Mouse (Mus musculus) limb, embryonic 10.5 days (tissue): ENCODE data around the gene Glg1. TPM values are rescaled to one million over a fixed set of nuclear protein-coding genes. Genes with fewer than 3 reads are reported as not detected.
"Not testable (repeated sequence)": the region's sequence is repeated elsewhere in the genome, so short reads cannot be mapped to it uniquely, and the experiment has no call there.

ENCODE experiments used
- DNase-seq: peaks from one replicate; pipeline ENCODE4 v3.0.0-alpha.2; 2017; ENCODE audit warnings: low spot score
- H3K27ac ChIP-seq: fragments of 300-500 bp; sonication (generic); 2 replicates; pipeline ENCODE4 v1.5.1; 2016; ENCODE audit warnings: mild to moderate bottlenecking
- H3K27me3 ChIP-seq: fragments of 300-500 bp; sonication (generic); 2 replicates; pipeline ENCODE4 v1.6.1; 2016; ENCODE audit warnings: low read depth, mild to moderate bottlenecking; ENCODE audit not compliant: poor library complexity, severe bottlenecking
- H3K36me3 ChIP-seq: fragments of 300-500 bp; sonication (generic); 2 replicates; pipeline ENCODE4 v1.6.1; 2016; ENCODE audit warnings: mild to moderate bottlenecking, moderate library complexity
- H3K4me1 ChIP-seq: fragments of 300-500 bp; sonication (generic); 2 replicates; pipeline ENCODE4 v1.6.1; 2016
- H3K4me3 ChIP-seq: fragments of 300-500 bp; sonication (generic); 2 replicates; pipeline ENCODE4 v1.5.1; 2016; ENCODE audit warnings: mild to moderate bottlenecking, moderate library complexity
- H3K9me3 ChIP-seq: fragments of 300-500 bp; sonication (generic); replicated peaks from 2 replicates; pipeline ENCODE4 v1.6.1; 2016; ENCODE audit warnings: mild to moderate bottlenecking
- WGBS: fragments of 180-500 bp; shearing (Covaris S2); methylation state at CpG from one replicate; pipeline ENCODE4 v1.1.7; 2016; 5-methylcytosine and 5-hydroxymethylcytosine counted together
- polyA plus RNA-seq: library from polyadenylated mRNA; unstranded; fragments of >200 nt; fragmentation: Nextera tagmentation; extraction: Ambion mirVana; gene quantifications from 2 replicates; pipeline ENCODE4 v1.2.1, GENCODE M21; 2016

Gene Glg1
- polyA plus RNA-seq = 57.3 and 67.3 TPM in 2 replicates

DNA sequence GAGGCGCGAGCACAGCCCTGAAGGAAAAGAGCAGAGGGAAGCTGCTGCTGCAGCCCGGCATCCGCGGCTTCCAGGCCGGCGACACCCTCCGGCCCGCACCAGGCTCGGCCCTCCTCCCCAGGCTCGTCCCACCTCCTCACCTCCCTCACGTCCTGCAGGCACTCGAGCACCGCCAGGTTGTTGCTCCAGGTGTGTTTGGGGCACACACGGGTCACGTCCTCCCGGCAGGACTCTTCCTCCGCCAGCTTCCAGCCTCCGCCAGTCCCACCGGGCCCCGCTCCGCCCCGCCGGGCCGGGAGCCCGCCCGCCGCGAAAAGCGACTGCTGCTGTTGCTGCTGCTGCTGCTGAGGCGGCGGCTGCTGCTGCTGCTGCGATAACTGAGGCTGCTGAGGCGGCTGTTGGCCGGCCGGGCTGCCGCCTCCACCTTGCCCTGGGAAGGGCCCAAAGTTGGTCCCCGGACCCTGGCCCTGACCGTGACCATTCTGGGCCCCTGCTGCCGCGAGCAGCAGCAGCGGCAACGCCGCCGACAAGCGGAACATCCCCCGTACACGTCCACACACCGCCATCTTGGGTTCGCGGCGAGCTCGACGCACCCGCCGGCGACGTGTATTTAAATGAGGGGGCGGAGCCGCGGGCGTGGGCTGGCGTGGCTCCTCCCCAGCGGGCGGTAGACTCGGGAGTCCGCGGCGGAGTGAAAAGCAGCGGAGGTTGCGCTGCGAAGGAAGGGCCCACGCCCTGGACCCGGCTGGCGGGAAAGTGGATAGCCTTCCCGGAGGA is at the start of gene Glg1:
Gene Glg1 (minus strand): TSS at position 586 of the 777 bp plus-strand sequence.
- Histone ChIP-seq H3K4me3 (peak within 1 kb of the TSS; percentile 92), H3K36me3 (peaks cover 24% of the 10 kb centered on the region), H3K27me3 (no peaks in the 10 kb centered on the region), H3K4me1 (peaks cover 5% of the 10 kb centered on the region; the same call in 1 of the 2 replicates), H3K9me3 (no peaks in the 10 kb centered on the region), H3K27ac (peak within 1 kb of the TSS; percentile 98)
- DNase-seq = peak; percentile 95
- under 1% methylated on average over 76 of the region's 76 CpGs for WGBS

DNA sequence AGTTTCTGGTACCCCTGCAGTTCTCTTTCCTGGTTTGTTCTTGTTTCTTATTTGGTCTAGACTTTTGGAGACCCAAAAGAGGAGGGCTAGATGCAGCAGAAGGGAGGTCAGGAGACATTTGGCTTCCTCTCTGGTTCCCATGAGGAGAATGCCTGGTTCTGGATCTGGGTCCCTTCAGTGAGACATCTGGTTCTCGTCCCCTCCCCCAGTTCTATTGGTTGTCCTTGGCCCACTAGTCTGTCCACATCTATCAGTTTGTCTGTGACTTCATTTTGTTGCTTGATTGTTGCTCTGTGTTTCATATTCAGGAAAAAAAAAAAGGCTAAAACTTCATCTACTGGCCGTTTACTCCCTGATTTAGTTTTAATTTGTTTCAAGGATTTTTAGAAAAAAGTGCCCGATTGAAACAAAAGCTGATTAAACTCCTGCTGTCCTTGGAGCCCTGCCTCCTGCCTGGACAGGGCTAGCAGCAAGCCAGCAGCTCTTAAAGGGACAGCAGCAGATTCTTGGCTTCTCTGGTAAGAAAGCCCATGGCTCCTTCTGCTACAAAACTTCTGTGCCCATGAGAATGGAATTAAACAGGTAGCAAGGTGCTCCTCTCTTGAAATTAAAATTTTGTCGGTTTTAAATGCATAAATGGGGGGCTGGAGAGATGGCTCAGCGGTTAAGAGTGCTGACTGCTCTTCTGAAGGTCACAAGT is 46.2 kb upstream of the Glg1 start:
- Histone ChIP-seq H3K4me1 (peaks cover 3% of the 10 kb centered on the region; the same call in 1 of the 2 replicates), H3K27me3 (no peaks in the 10 kb centered on the region), H3K4me3 (no peak overlapping the region), H3K9me3 (no peaks in the 10 kb centered on the region), H3K36me3 (no peaks in the 10 kb centered on the region), H3K27ac (no peak overlapping the region)
- 40% methylated on average over 5 of the region's 5 CpGs for WGBS
- no peak for DNase-seq

DNA sequence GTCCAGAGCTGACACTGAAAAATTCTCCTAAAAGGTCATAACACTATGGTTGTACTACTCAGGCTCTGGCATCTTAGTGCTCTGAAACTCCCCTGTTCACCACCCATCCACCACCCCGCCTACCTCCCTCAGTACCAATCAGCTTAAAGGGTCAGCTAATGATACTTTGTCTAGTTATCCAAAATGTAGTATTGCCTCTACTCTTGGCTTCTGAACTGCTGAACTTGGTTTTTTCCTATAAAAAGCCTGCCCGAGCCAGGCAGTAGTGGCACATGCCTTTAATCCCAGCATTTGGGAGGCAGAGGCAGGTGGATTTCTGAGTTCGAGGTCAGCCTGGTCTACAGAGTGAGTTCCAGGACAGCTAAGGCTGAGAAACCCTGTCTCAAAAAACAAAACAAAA is 45.3 kb upstream of the Glg1 start:
- Histone ChIP-seq H3K4me1 (peaks cover 3% of the 10 kb centered on the region; the same call in 1 of the 2 replicates), H3K27ac (no peak overlapping the region), H3K27me3 (no peaks in the 10 kb centered on the region), H3K36me3 (no peaks in the 10 kb centered on the region), H3K9me3 (no peaks in the 10 kb centered on the region), H3K4me3 (no peak overlapping the region)
- no peak for DNase-seq
- WGBS = 93% methylated on average over 3 of the region's 3 CpGs

DNA sequence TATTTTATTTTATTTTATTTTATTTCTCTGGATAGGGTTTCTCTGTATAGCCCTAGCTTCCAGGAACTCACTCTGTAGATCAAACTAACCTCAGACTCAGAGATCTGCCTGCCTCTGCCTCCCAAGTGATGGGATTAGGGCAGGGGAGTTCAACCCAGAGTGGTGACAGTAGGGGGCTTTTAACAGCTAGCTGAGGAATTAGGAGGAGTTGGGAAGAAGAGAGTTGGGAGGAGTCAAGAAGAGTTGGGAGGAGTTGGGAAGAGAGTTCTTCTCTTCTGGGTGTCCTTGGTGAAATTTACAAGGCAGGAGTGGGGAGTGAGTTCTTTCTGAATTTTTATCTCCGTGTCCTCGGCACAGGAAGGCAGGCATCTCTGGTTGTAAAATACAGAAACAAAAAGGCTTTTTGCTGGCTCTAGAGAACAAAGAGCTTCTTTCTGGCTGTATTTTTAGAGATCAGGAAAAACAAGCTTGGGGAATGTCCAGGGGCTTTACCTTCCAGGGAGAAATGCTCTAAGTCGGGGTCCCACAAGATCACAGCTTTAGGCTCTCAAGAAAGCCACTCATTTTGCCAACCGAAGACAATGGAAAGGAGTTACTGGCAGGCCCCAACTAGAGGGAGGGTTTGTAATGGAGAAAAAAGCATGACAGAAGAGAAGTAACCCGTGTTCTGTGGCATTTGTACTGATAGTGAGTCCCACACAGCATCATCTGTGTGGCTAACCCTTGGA is 44.2 kb upstream of the Glg1 start:
- H3K27ac ChIP-seq, H3K27me3 ChIP-seq, DNase-seq, H3K9me3 ChIP-seq, H3K4me3 ChIP-seq, H3K36me3 ChIP-seq: not testable (repeated sequence)
- peaks cover 14% of the 10 kb centered on the region for H3K4me1 ChIP-seq
- WGBS = 87% methylated on average over 5 of the region's 5 CpGs

DNA sequence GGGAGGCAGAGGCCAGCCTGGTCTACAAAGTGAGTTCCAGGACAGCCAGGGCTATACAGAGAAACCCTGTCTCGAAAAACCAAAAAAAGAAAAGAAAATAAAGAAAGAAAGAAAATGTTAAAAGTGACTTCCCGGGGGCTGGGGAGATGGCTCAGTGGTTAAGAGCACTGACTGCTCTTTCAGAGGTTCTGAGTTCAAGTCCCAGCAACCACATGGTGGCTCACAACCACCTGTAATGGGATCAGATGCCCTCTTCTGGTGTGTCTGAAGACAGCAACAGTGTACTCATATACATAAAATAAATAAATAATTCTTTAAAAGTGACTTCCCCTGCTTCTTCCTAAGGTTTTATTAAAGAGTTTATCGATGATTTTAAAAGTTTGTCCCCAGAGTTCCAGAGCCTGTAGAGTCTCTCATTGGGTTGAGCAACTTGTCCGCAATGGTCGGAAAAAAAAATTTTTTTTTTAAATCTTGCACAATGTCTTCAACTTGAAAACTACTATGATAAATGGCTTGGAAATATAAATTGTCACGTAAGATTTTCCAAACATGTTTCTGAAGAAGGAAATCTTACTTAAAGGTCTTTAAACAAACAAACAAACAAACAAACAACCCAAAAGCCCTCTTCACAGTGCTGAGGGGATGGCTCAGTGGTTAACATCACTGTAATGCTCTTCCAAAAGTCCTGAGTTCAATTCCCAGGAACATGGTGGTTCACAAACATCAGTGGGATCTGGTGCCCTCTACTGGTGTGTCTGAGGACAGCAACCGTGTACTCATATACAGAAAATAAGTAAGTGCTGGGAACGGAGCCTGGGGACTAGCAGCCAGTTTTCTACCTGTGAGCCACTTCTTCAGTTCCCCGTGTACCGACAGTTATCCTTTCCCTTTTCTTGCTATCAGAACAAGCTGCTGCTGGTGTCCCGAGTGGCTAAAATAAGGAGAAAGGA is 41.9 kb upstream of the Glg1 start:
- Histone ChIP-seq H3K36me3 (peaks cover 17% of the 10 kb centered on the region), H3K27ac (peak overlapping the region; percentile 98), H3K9me3 (no peaks in the 10 kb centered on the region), H3K4me1 (peaks cover 18% of the 10 kb centered on the region), H3K27me3 (no peaks in the 10 kb centered on the region), H3K4me3 (peak overlapping the region; percentile 88)
- DNase-seq = no peak
- WGBS = 65% methylated on average over 11 of the region's 11 CpGs

DNA sequence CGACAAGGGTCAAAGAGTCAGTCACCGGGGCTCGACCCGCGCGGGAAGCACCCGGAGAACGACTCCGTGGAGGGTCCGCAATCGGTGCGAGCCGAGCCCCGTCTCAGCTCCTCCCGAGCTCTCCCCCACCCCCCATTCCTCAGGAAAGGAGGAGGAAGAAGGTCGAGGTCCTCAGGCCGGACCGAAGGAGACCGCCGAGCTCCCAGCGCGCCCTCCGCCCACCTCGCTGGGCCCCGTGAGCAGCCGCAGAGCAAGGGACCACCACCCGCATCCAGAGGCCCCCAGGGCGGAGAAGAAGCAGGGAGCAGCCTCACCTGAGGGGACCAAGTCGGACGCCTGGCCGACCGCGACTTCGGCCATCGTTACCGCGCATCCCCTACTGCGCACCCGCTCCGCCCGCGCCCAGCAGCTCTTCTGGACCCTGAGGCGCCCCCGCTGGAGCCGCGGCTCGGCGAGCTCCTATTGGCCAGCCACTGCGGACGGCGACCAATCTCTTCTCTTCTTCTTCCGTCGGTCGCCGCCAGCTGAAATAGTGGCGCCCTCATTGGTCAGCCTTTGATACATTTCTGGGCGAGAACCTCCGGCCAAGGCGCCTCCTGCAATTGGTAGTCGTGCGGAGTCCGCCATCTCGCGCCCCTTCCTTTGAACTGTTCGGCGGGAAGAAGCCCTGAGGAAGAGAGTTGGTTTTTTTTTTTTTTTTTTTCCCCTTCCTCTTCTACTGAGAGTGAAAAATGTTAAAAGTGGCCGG is 41.0 kb upstream of the Glg1 start, which contains the start of gene Rfwd3:
Gene Rfwd3 (minus strand): TSS at position 402 of the 748 bp plus-strand sequence.
- H3K4me1 ChIP-seq = peaks cover 17% of the 10 kb centered on the region
- H3K27me3 ChIP-seq = no peaks in the 10 kb centered on the region
- peak; percentile 95 for DNase-seq
- H3K36me3 ChIP-seq = peaks cover 25% of the 10 kb centered on the region
- peak within 1 kb of the TSS; percentile 98 for H3K27ac ChIP-seq
- H3K4me3 ChIP-seq = peak within 1 kb of the TSS; percentile 88
- under 1% methylated on average over 67 of the region's 67 CpGs for WGBS
- H3K9me3 ChIP-seq = no peaks in the 10 kb centered on the region

DNA sequence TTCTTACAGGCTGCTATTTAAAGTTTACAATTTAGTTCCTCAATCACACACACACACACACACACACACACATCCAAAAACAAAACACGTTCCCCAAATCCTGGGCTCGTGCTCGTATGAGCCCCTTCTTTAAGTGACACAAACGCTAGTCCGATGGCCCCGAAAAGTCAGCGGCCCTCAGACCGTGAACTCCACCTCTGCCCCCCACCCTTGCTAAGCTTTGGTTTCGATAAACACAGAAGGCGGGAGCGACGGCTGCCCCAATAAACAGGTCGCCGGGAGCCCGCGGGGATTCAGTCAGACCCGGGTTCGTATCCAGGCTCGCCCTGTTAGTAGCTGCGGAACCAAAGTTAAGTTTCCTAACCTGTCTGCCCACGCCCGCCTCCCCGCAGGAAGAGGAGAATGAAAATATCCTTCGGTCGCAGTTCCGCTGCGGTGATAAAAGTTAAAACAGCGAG is 40.4 kb upstream of the Glg1 start:
- Histone ChIP-seq H3K27me3 (no peaks in the 10 kb centered on the region), H3K36me3 (peaks cover 29% of the 10 kb centered on the region), H3K27ac (peak overlapping the region; percentile 98), H3K4me3 (peak overlapping the region; percentile 88), H3K4me1 (peaks cover 14% of the 10 kb centered on the region), H3K9me3 (no peaks in the 10 kb centered on the region)
- DNase-seq = peak; percentile 73
- WGBS = 0% methylated on average over 28 of the region's 28 CpGs

DNA sequence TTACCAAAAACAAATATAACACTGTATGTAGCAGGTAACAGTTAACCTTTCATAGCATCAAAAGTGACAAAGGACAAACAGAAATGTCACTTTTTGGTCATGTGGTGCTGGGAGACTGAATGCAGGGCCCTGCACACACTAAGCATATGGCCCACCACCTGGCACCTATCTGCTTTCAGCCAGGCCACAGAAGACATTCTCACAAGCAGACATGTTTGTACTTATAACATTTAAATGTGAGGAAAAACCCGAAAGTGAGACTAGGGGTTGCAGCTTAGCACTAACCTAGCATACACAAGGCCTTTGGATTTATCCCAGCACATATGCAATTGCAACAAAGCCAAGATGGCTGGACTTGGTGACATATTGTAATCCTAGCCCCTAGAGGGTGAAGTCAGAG is 39.0 kb upstream of the Glg1 start:
- 90% methylated on average over 1 of the region's 1 CpGs for WGBS
- peak overlapping the region; percentile 88; the same call in 1 of the 2 replicates for H3K4me3 ChIP-seq

DNA sequence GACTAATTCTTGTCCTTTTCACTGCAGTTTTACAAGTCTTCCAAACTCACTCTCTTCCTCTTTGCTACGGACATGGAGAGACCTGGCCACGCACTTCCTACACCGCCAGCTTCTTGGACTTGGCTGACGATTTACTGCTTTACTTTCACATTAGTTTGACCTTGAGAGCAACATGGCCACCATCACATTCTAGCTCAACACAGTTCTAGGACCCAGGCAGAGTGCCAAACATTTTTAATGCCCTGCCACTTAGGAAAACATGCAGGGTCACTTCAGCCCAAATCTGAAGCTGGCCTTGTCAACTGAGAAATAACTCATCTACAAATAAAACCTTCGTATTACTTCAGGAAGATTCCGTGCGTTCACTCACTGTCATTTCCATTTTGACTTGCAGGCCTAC is 32.7 kb upstream of the Glg1 start:
- peaks cover 97% of the 10 kb centered on the region for H3K36me3 ChIP-seq
- no peak for DNase-seq
- WGBS = 94% methylated on average over 7 of the region's 7 CpGs
- H3K9me3 ChIP-seq = no peaks in the 10 kb centered on the region
- no peak overlapping the region for H3K27ac ChIP-seq
- no peaks in the 10 kb centered on the region for H3K27me3 ChIP-seq
- no peak overlapping the region for H3K4me3 ChIP-seq
- no peaks in the 10 kb centered on the region for H3K4me1 ChIP-seq

More for the DNA sequence above, 39.0 kb upstream of the Glg1 start:
- H3K27me3 ChIP-seq = no peaks in the 10 kb centered on the region
- H3K27ac ChIP-seq = no peak overlapping the region
- no peak for DNase-seq
- H3K9me3 ChIP-seq = no peaks in the 10 kb centered on the region
- peaks cover 14% of the 10 kb centered on the region for H3K4me1 ChIP-seq
- H3K36me3 ChIP-seq = peaks cover 43% of the 10 kb centered on the region

DNA sequence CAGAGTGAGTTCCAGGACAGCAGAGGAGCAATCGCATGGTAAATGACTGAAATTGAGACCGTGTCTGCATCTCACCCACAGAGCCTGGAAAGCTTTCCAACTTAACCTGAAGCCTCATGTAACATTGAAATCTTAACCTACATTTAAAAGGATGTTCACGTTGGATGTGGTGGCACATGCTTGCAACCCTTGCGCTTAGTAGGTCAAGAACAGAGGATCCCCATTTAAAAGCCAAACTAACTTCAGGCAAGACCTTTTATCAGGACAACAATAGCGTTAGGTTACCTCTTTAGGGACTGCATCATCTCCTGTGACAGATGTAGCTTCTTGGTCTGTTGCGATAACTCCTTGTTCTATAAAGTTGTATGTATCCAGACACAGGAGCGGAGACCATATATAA is 31.6 kb upstream of the Glg1 start:
- Histone ChIP-seq H3K4me3 (no peak overlapping the region), H3K4me1 (no peaks in the 10 kb centered on the region), H3K27ac (no peak overlapping the region), H3K27me3 (no peaks in the 10 kb centered on the region), H3K9me3 (no peaks in the 10 kb centered on the region), H3K36me3 (peaks cover 99% of the 10 kb centered on the region)
- 98% methylated on average over 7 of the region's 7 CpGs for WGBS
- no peak for DNase-seq

DNA sequence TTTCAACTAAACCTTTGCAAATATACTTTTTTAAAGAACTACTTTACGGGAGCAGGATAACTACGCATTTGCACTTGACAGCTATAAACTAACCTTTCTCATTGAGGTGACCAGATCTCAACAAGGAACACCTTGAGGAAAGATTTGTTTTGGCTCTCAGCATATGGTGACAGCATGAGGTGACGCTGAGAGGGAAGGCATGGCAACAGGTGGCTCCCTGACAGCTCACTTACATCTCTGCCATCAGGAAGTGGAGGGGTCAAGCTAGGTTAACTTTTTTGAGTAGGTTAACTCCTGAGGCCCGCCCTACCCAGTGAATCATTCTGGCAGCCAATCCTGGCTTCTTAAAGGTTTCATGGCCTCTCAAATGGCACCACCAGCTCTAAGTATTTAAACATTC is 26.6 kb upstream of the Glg1 start:
- Histone ChIP-seq H3K4me3 (no peak overlapping the region), H3K4me1 (no peaks in the 10 kb centered on the region), H3K9me3 (no peaks in the 10 kb centered on the region), H3K27me3 (no peaks in the 10 kb centered on the region), H3K36me3 (peaks cover 99% of the 10 kb centered on the region), H3K27ac (no peak overlapping the region)
- no peak for DNase-seq
- WGBS = 84% methylated on average over 4 of the region's 4 CpGs
